Mouse (Mus musculus): ENCODE results near the gene Tpbg. TPM values are rescaled to one million over a fixed set of nuclear protein-coding genes. Genes with fewer than 3 reads are reported as not detected.

The Tpbg gene
- total and polyA plus RNA-seq, 3 experiments = not detected

- Histone ChIP-seq H3K79me2 (ENCODE audit: control insufficient read depth, insufficient read depth, low read length, poor library complexity) (no peaks in the 10 kb centered on the region), H3K4me1 (ENCODE audit: control insufficient read depth in 1 of 2, insufficient read depth in 2 of 2, low read length in 2 of 2) (no peaks in the 10 kb centered on the region), H3K27ac (ENCODE audit: control insufficient read depth, low read depth, low read length) (no peak overlapping the region), H3K9ac (ENCODE audit: control insufficient read depth, low read depth, low read length, poor library complexity, severe bottlenecking) (no peak overlapping the region), H3K36me3 (ENCODE audit: control insufficient read depth in 1 of 2, insufficient read depth in 2 of 2, low read length in 2 of 2) (no peaks in the 10 kb centered on the region), H3K27me3 (ENCODE audit: control insufficient read depth in 1 of 2, insufficient read depth in 2 of 2, low read length in 2 of 2) (no peaks in the 10 kb centered on the region), H3K4me3 (ENCODE audit: control insufficient read depth in 1 of 2, insufficient read depth in 1 of 2, low read depth in 2 of 2, low read length in 2 of 2) (peak overlapping the region in 1 of 2 experiments; percentile 18; a peak in 1 of 4 replicates), H3K9me3 (replicated peaks; ENCODE audit: insufficient read depth, low read length) (no peaks in the 10 kb centered on the region)
- peak; percentile 9 for DNase-seq (ENCODE audit: low read depth, low spot score)
- TF ChIP-seq TBP (IDR thresholded peaks at IDR 0.05; ENCODE audit: low read depth, low read length) (no peak), UBTF (IDR thresholded peaks at IDR 0.05; ENCODE audit: borderline replicate concordance, insufficient read depth, low read depth, low read length) (no peak), NELFE (IDR thresholded peaks at IDR 0.05; ENCODE audit: low read depth, low read length) (no peak), CHD2 (IDR thresholded peaks at IDR 0.05; ENCODE audit: low read length) (no peak), BHLHE40 (IDR thresholded peaks at IDR 0.05; ENCODE audit: borderline replicate concordance, low read depth, low read length) (no peak), MYB (IDR thresholded peaks at IDR 0.05; ENCODE audit: low read depth, low read length) (no peak), TAL1 (IDR thresholded peaks at IDR 0.05; ENCODE audit: low read length) (no peak), ZC3H11A (IDR thresholded peaks at IDR 0.05; ENCODE audit: low read depth, low read length) (no peak), MYC (IDR thresholded peaks at IDR 0.05; ENCODE audit: low read depth, low read length) (no peak), TCF12 (IDR thresholded peaks at IDR 0.05; ENCODE audit: low read depth, low read length) (no peak), MEF2A (IDR thresholded peaks at IDR 0.05; ENCODE audit: extremely low read depth, insufficient replicate concordance, low read depth, low read length, poor library complexity, severe bottlenecking) (no peak), USF1 (IDR thresholded peaks at IDR 0.05; ENCODE audit: low read depth, low read length) (no peak), POLR2A (IDR thresholded peaks at IDR 0.05; ENCODE audit: control insufficient read depth in 1 of 2, insufficient read depth in 1 of 2, low read depth in 1 of 2, low read length in 2 of 2, poor library complexity in 1 of 2) (no peak), JUND (IDR thresholded peaks at IDR 0.05; ENCODE audit: low read depth, low read length) (no peak), SIN3A (IDR thresholded peaks at IDR 0.05; ENCODE audit: low read length) (no peak), POLR2AphosphoS2 (IDR thresholded peaks at IDR 0.05; ENCODE audit: low read length) (no peak), POLR2AphosphoS5 (IDR thresholded peaks at IDR 0.05; ENCODE audit: borderline replicate concordance, low read depth, low read length) (no peak)
Observed at GRCm38 (mm10) chr9:85820829-85821228, 21.4 kb upstream of the Tpbg start.

DNA sequence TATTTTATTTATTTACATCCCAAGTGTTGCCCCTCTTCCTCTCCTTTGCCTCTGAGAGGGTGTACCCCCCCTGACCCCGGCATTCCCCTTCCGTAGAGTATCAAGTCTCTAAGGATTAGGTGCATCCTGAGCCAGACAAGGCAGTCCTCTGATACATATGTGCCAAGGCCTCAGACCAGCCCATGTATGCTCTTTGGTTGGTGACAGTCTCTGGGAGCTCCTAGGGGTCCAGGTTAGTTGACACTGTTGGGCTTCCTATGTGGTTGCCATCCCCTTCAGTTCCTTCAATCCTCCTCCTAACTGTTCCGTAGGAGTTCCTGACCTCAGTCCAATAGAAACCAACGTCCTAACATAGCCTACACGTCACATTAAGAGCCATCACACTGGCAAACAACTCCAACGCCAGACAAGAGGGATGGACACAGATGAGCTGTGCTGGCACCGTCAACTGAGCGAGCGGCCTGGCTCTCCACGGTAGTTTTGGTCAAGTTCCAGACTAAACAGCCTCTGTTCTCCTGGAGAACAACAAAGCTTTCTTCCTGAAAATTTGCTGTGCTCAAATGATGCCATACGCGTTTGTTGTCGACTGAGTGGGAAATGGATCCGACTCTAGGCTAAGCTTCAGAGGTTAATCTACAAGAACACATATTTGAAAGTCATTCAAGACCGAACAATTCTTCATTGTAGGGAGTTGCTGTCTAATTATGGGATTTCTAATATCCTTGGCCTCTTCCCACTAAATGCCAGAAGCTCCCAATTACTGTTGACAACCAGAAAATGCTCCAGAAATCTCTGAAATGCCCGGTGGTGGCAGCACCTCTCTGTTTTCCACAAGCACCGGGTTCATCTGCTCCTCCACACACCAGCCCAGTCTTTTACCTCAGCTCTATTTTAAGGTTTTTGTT is 6.4 kb upstream of the Tpbg start:
- no peak overlapping the region for H3K4me3 ChIP-seq (ENCODE audit: control insufficient read depth in 1 of 2, insufficient read depth in 1 of 2, low read depth in 2 of 2, low read length in 2 of 2)
- H3K27ac ChIP-seq (ENCODE audit: control insufficient read depth, low read depth, low read length) = no peak overlapping the region
- no peak overlapping the region for H3K9ac ChIP-seq (ENCODE audit: control insufficient read depth, low read depth, low read length, poor library complexity, severe bottlenecking)
- no peaks in the 10 kb centered on the region for H3K36me3 ChIP-seq (ENCODE audit: control insufficient read depth in 1 of 2, insufficient read depth in 2 of 2, low read length in 2 of 2)
- TF ChIP-seq CHD1 (IDR thresholded peaks at IDR 0.05; ENCODE audit: low read depth, low read length) (no peak), KAT2A (conservative IDR thresholded peaks at IDR 0.05; ENCODE audit: low read depth, low read length) (no peak), HCFC1 (IDR thresholded peaks at IDR 0.05; ENCODE audit: low read depth, low read length) (no peak), MAFK (IDR thresholded peaks at IDR 0.05; ENCODE audit: borderline replicate concordance, low read depth, low read length) (no peak), MEF2A (IDR thresholded peaks at IDR 0.05; ENCODE audit: extremely low read depth, insufficient replicate concordance, low read depth, low read length, poor library complexity, severe bottlenecking) (no peak), NELFE (IDR thresholded peaks at IDR 0.05; ENCODE audit: low read depth, low read length) (no peak), ELF1 (IDR thresholded peaks at IDR 0.05; ENCODE audit: low read depth, low read length) (no peak), POLR2AphosphoS2 (IDR thresholded peaks at IDR 0.05; ENCODE audit: low read length) (no peak), GATA1 (IDR thresholded peaks at IDR 0.05; ENCODE audit: low read depth, low read length) (no peak), MXI1 (IDR thresholded peaks at IDR 0.05; ENCODE audit: low read depth, low read length) (no peak), MYC (IDR thresholded peaks at IDR 0.05; ENCODE audit: low read depth, low read length) (no peak), TCF12 (IDR thresholded peaks at IDR 0.05; ENCODE audit: low read depth, low read length) (no peak), RCOR1 (IDR thresholded peaks at IDR 0.05; ENCODE audit: low read depth, low read length) (no peak), TAL1 (IDR thresholded peaks at IDR 0.05; ENCODE audit: low read length) (no peak), ZMIZ1 (IDR thresholded peaks at IDR 0.05; ENCODE audit: low read depth, low read length) (no peak), MAX (IDR thresholded peaks at IDR 0.05; ENCODE audit: low read length) (no peak), NRF1 (IDR thresholded peaks at IDR 0.05; ENCODE audit: insufficient read depth, low read depth, low read length, poor library complexity, severe bottlenecking) (no peak), POLR2A (IDR thresholded peaks at IDR 0.05; ENCODE audit: control insufficient read depth in 1 of 2, insufficient read depth in 1 of 2, low read depth in 1 of 2, low read length in 2 of 2, poor library complexity in 1 of 2) (no peak), USF1 (IDR thresholded peaks at IDR 0.05; ENCODE audit: low read depth, low read length) (no peak)
- no peaks in the 10 kb centered on the region for H3K27me3 ChIP-seq (ENCODE audit: control insufficient read depth in 1 of 2, insufficient read depth in 2 of 2, low read length in 2 of 2)
- no peaks in the 10 kb centered on the region for H3K9me3 ChIP-seq (replicated peaks; ENCODE audit: insufficient read depth, low read length)
- H3K79me2 ChIP-seq (ENCODE audit: control insufficient read depth, insufficient read depth, low read length, poor library complexity) = no peaks in the 10 kb centered on the region
- no peaks in the 10 kb centered on the region for H3K4me1 ChIP-seq (ENCODE audit: control insufficient read depth in 1 of 2, insufficient read depth in 2 of 2, low read length in 2 of 2)
- DNase-seq (ENCODE audit: low read depth, low spot score) = no peak
